Mouse (Mus musculus): ENCODE data around the gene Dock10. TPM values are rescaled to one million over a fixed set of nuclear protein-coding genes. Genes with fewer than 3 reads are reported as not detected.

Gene Dock10
- polyA plus RNA-seq, 2 experiments: 3.5 to 3.6 TPM

DNA sequence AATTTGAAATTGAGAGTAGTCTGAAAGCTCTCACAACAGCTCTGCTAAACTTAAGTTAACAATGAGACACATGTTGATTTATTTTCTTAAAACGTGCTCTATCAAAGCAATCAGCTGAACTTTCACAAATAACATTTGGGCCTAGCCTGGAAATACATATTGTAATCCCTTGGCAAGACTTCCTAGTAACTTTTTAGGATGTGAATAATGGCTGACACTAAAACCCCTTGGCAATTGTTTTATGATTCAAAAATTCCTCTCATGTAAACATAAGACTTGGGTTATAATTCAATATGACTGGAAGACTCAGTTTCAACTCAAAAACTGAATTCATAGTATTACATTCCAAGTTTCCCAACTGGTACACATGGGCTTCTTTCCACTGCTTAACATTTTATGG is 133.0 kb downstream of the Dock10 start:
- H3K9me3 ChIP-seq (ENCODE audit: control insufficient read depth, low read length): no peaks in the 10 kb centered on the region
- H3K27ac ChIP-seq: no peak overlapping the region
- H3K4me1 ChIP-seq (replicated peaks; ENCODE audit: control insufficient read depth in 2 of 2, insufficient read depth in 2 of 2, low read length in 1 of 2): no peaks in the 10 kb centered on the region
- TF ChIP-seq EP300 (IDR thresholded peaks at IDR 0.05; ENCODE audit: low read depth): no peak
- no peak for TF ChIP-seq CTCF (IDR thresholded peaks at IDR 0.05; ENCODE audit: low read depth)
- H3K4me2 ChIP-seq (ENCODE audit: low read depth): no peak overlapping the region
- no peaks in the 10 kb centered on the region for H3K36me3 ChIP-seq (replicated peaks; ENCODE audit: control insufficient read depth, insufficient read depth, low read depth)
- no peak overlapping the region for H3K4me3 ChIP-seq (ENCODE audit: insufficient read depth in 1 of 2, low read depth in 2 of 2, low read length in 2 of 2)
- WGBS (ENCODE audit: insufficient replicate concordance): 52% methylated on average over 1 of the region's 1 CpGs
- DNase-seq (ENCODE audit: low read depth in 3 of 3, low spot score in 3 of 3) (no peak), ATAC-seq (ENCODE audit: insufficient read depth) (no peak)
- H3K9ac ChIP-seq (replicated peaks): no peak overlapping the region
- H3K27me3 ChIP-seq (ENCODE audit: control insufficient read depth, insufficient read depth, low read length): no peaks in the 10 kb centered on the region

DNA sequence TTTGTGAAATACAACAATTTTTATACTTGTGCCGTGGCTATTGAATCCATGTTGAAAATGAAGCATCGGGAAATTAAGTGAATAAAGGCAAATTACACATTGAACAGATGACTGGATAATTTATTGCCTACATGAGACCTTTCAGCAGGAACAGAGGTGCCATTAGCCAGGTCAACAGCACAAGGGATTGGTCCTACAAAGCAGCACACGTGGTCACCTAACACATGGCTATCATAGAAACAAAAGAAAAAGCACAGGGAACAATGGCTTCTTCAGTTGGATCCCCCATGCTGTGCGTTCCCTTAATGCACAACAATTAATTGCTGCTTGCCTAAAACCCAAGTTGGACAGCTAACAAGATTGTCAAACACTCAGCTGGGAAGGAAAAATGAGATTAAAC is 133.8 kb downstream of the Dock10 start:
- H3K9me3 ChIP-seq (ENCODE audit: control insufficient read depth, low read length): no peaks in the 10 kb centered on the region
- ATAC-seq (ENCODE audit: insufficient read depth): no peak

DNA sequence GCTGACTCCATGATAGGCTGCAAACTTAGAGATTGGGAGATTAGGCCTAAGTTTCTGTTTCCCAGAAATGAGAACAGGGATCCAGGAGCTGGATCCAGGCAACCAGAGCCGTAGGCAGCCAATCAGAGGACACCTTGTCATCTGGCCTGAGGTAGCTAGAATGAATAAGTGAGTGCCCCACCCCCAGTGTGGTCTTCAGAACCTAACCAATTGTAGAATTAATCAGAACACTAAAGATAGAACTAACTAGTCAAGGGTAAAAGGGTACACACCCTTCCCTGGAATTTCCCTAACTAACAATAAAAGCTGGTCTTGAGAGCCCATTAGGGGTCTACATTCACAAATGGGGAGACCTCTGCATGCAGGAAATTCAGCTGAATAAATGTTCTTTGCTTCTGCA is 135.7 kb downstream of the Dock10 start:
- no peaks in the 10 kb centered on the region for H3K27me3 ChIP-seq (ENCODE audit: control insufficient read depth, insufficient read depth, low read length)
- H3K27ac ChIP-seq: no peak overlapping the region
- ATAC-seq (ENCODE audit: insufficient read depth): no peak
- no peak overlapping the region for H3K9ac ChIP-seq (replicated peaks)
- no peak for DNase-seq (ENCODE audit: low read depth in 3 of 3, low spot score in 3 of 3)
- H3K9me3 ChIP-seq (ENCODE audit: control insufficient read depth, low read length): no peaks in the 10 kb centered on the region
- TF ChIP-seq CTCF (IDR thresholded peaks at IDR 0.05; ENCODE audit: low read depth) (no peak), EP300 (IDR thresholded peaks at IDR 0.05; ENCODE audit: low read depth) (no peak)
- H3K4me2 ChIP-seq (ENCODE audit: low read depth): no peak overlapping the region
- WGBS (ENCODE audit: insufficient replicate concordance): 67% methylated on average over 1 of the region's 1 CpGs
- no peaks in the 10 kb centered on the region for H3K4me1 ChIP-seq (replicated peaks; ENCODE audit: control insufficient read depth in 2 of 2, insufficient read depth in 2 of 2, low read length in 1 of 2)
- no peaks in the 10 kb centered on the region for H3K36me3 ChIP-seq (replicated peaks; ENCODE audit: control insufficient read depth, insufficient read depth, low read depth)
- H3K4me3 ChIP-seq (ENCODE audit: insufficient read depth in 1 of 2, low read depth in 2 of 2, low read length in 2 of 2): no peak overlapping the region

More for the DNA sequence above, 133.8 kb downstream of the Dock10 start:
- DNase-seq (ENCODE audit: low read depth in 3 of 3, low spot score in 3 of 3): no peak
- Histone ChIP-seq H3K27me3 (ENCODE audit: control insufficient read depth, insufficient read depth, low read length) (no peaks in the 10 kb centered on the region), H3K27ac (no peak overlapping the region), H3K4me2 (ENCODE audit: low read depth) (no peak overlapping the region), H3K36me3 (replicated peaks; ENCODE audit: control insufficient read depth, insufficient read depth, low read depth) (no peaks in the 10 kb centered on the region), H3K4me3 (ENCODE audit: insufficient read depth in 1 of 2, low read depth in 2 of 2, low read length in 2 of 2) (no peak overlapping the region), H3K4me1 (replicated peaks; ENCODE audit: control insufficient read depth in 2 of 2, insufficient read depth in 2 of 2, low read length in 1 of 2) (no peaks in the 10 kb centered on the region), H3K9ac (replicated peaks) (no peak overlapping the region)
- 68% methylated on average over 4 of the region's 4 CpGs for whole genome bisulfite sequencing (ENCODE audit: insufficient replicate concordance)
- TF ChIP-seq CTCF (IDR thresholded peaks at IDR 0.05; ENCODE audit: low read depth): no peak
- no peak for TF ChIP-seq EP300 (IDR thresholded peaks at IDR 0.05; ENCODE audit: low read depth)

DNA sequence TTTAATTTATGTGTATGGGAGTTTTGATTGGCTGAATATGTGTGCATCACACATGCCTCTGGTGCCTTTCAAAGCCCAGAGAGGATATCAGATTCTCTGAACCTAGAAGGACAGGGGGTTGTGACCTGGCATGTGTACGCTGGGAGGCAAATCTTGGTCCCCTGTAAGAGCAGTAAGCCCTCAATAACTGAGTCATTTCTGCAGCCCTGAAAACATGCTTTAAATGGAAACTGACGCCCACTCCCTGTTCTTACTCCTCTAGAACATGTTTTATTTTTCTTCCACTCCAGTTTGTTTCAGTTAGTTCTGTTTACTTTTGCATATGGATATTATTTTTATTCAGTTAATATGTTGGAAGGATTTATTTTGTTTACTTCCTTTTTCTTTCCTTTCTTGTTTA is 139.2 kb downstream of the Dock10 start:
- 58% methylated on average over 2 of the region's 2 CpGs for WGBS (ENCODE audit: insufficient replicate concordance)
- no peak overlapping the region for H3K9ac ChIP-seq (replicated peaks)
- no peaks in the 10 kb centered on the region for H3K4me1 ChIP-seq (replicated peaks; ENCODE audit: control insufficient read depth in 2 of 2, insufficient read depth in 2 of 2, low read length in 1 of 2)
- no peak overlapping the region for H3K4me3 ChIP-seq (ENCODE audit: insufficient read depth in 1 of 2, low read depth in 2 of 2, low read length in 2 of 2)
- no peak overlapping the region for H3K4me2 ChIP-seq (ENCODE audit: low read depth)
- DNase-seq (ENCODE audit: low read depth in 3 of 3, low spot score in 3 of 3): no peak
- H3K27me3 ChIP-seq (ENCODE audit: control insufficient read depth, insufficient read depth, low read length): no peaks in the 10 kb centered on the region
- H3K36me3 ChIP-seq (replicated peaks; ENCODE audit: control insufficient read depth, insufficient read depth, low read depth): no peaks in the 10 kb centered on the region
- TF ChIP-seq CTCF (IDR thresholded peaks at IDR 0.05; ENCODE audit: low read depth): no peak
- no peak overlapping the region for H3K27ac ChIP-seq
- H3K9me3 ChIP-seq (ENCODE audit: control insufficient read depth, low read length): no peaks in the 10 kb centered on the region
- ATAC-seq (ENCODE audit: insufficient read depth): no peak

DNA sequence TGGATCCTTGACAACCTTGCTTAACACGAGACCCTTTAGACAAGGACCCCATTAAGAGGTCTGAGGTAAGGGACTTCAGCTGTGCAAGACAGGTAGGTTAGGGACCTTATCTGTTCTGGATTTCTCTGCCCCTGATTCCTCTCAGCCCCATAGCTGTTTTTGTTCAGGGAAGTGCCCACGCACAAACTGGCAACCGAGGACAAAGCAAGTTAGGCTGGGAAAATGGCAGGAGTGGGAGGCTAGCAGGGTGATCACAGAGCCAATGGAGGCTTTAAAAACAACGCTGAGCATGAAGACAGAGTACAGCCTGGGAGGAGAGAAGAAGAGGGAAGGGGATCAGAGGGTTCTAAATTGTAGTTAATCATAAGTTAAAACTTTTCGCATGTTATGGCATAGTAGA is 141.7 kb downstream of the Dock10 start:
- Histone ChIP-seq H3K4me3 (ENCODE audit: insufficient read depth in 1 of 2, low read depth in 2 of 2, low read length in 2 of 2) (no peak overlapping the region), H3K36me3 (replicated peaks; ENCODE audit: control insufficient read depth, insufficient read depth, low read depth) (no peaks in the 10 kb centered on the region), H3K9me3 (ENCODE audit: control insufficient read depth, low read length) (no peaks in the 10 kb centered on the region), H3K27me3 (ENCODE audit: control insufficient read depth, insufficient read depth, low read length) (no peaks in the 10 kb centered on the region), H3K9ac (replicated peaks) (no peak overlapping the region), H3K27ac (no peak overlapping the region), H3K4me2 (ENCODE audit: low read depth) (no peak overlapping the region), H3K4me1 (replicated peaks; ENCODE audit: control insufficient read depth in 2 of 2, insufficient read depth in 2 of 2, low read length in 1 of 2) (0 out of 4 replicates have a peak, but pooled peaks cover 0 to 2% of the 10 kb centered on the region in 2 experiments)
- DNase-seq (ENCODE audit: low read depth in 3 of 3, low spot score in 3 of 3): no peak
- WGBS (ENCODE audit: insufficient replicate concordance): 61% methylated on average over 5 of the region's 5 CpGs
- no peak for ATAC-seq (ENCODE audit: insufficient read depth)
- TF ChIP-seq EP300 (IDR thresholded peaks at IDR 0.05; ENCODE audit: low read depth) (no peak), CTCF (IDR thresholded peaks at IDR 0.05; ENCODE audit: low read depth) (no peak)
